Mouse (Mus musculus) cerebellum, postnatal 10 days (tissue): ENCODE measurements at regions not wholly inside any gene's neighbourhood (a gene's known extent, or its start where the extent isn't known, plus 50 kb on each side); places are given as distances from the start of the nearest gene placed in this dataset.

Experiments used
- DNase-seq, 2 experiments: peaks; one replicate each; pipeline ENCODE4 v3.0.0; 2021; ENCODE audit warnings: mixed read lengths in 2 of 2

DNA sequence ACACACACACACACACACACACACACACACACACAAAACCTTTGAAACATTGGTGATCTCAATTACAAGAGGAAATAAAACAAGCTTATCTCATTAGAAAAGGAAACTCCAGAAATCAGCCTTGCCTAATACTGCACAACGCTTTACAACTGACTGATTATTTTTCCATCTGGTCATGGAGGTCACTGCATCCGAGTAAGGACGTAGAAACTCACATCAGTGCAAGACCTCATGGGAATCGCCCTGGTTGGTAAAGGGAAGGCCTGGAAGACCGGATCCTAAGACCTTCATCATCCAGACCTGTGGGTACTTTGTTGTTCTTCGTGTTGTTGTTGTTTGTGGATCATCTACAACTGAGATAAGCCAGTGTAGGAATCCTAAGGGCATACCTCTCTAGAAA lies 77.8 kb upstream of the Sestd1 start:
- no peak for DNase-seq

DNA sequence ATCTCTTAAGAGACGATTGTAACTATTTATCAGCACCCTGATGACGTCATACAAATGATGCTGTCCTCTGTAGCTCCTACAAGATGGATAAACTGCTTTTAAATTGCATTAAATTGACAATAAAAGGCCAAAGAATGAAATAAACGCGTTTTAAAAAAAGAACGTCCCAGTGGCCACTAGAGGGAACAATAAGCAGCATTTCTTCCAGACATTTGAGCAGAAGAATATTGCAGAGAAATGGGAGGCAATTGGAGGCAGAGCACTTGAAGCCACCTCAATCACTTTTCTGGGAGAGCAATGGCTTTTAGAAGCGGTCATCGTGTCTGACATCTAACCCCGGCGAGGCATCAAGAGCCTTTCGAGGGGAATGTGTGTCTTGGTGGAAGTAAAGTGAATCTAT lies 76.4 kb upstream of the Sestd1 start:
- DNase-seq, result peak in 1 of 2 experiments; percentile 19

DNA sequence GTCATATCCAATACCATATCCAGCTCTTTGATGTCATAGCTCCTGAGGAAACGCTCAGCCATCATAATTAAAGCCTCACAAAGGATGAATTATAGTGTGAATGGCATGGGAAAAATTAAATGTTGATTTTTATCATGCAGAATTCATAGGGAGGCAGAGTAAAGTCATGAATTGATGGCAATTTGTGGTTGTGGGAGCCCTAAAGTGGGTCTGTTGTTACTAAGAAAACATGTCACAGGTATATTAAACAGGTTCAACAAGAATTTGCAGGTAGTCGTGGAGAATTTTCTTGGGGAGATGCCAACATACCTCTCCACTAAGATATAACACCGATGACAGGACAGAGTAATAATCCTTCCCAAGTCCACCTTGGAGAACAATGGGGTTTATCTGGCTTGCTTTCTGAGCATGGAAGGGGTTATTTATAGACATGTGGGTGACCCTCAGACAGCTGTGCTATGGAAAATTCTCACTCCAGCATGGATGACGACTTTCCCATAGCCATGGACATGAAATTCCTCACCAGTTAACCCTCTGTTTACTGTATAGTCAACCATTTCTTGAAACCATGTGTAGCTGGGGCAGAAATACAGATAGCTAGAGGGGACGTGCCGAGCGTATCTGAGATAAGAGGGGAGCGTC lies 71.7 kb upstream of the Sestd1 start:
- no peak for DNase-seq

DNA sequence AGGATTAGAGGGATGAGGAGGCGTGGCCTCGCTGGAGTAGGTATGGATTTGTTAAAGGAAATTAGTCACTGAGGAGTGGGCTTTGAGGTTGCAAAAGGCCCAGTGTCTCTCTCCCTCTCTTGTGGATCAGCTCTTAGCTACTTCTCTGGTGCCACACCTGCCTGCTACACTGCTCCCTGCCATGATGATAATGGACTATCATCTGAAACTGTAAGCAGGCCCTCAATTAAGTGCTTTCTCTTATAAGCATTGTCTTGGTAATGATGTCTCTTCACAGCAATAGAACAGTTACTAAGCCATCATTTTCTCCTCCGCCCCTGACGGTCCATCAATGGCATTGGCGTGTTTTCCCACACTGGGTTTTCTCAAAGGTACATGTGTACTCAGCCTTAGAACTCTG lies 66.6 kb upstream of the Sestd1 start:
- no peak for DNase-seq

DNA sequence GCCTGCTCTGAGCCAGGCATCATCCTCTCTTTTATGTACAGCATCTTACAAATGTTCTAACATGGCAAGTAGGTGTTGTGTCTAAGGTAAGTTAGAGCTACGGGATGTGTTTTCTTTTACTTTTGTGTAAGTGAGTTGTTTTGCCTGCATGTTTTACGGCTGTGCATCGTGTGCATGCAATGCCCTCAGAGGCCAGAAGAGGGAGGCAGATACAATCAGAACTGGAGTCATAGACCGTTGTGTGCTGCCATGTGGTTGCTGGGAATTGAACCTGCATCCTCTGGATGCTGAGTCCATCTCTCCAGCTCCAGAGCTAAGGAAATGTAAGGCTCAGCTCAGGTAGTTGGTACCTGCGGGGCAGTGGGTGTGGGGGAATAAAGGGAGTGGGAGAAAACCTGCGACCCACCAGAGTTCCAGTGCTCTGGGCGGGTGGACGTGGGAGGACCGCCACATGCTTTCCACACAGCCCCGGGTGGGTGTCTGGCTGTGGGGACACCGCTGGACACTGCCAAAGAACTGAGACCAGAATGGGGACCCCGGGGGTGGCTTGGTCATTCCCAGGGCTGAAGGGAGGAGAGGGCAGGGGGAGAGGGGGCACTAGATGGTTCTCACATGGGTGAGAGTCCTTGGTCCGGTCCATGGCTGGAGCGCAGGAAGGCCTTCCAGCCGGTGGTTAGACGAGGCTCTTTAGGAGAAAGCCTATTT lies 63.5 kb upstream of the Sestd1 start:
- DNase-seq, result peak; percentile 19 to 29

DNA sequence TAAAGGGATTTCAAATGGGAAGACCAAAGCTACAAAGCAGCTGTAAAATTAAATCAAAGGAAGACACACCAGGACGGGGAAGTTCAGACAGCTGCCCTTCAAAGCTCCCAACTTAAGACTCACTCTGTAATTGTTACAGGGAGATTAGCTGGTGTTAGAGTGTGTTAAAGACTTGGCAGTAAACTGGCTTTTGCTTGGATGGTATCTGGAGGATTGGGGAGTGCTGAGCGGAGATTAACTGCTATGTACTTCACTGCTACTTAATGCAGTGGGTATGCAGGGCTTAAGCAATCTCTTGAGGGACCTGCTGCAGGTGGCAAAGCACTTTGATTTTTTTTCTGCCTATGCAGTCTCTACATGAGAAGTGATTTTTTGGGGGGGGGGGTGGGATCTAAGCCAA lies 62.0 kb upstream of the Sestd1 start:
- DNase-seq, result no peak

DNA sequence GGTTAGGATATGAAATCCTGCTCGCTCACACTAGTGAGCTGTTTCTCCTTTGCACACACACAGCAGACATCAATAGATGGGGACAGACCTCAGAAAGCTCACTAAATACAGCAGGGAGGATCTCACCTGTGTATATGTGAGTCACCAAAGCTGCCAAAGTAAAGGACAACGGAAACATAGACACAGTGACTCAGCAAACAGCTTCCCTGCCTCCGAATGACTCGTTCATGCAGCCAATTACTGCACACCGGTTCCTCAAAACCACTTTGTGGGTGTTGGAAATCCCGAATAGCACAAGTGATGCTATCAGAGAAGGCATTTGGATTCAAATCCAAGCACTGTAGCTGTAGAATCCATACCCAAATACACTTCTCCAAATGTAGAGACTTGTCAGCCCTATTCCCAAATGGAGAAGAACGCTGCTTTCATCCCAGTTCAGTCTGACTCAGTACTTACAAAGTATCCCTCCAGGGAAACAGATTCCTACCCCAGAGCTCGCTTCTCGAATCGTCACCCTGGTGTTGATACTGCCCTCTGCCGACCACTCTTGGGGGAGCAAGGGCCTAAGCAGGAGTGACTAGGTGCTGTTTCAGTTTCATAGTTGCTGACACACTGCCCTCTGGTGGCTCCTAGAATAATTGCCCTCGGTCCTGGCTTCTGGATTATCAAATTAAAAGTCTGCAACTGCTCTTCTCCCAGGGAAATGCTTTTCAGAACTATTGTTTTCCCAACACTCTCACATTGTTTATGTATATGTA lies 61.4 kb upstream of the Sestd1 start:
- peak; percentile 97 to 98 for DNase-seq

DNA sequence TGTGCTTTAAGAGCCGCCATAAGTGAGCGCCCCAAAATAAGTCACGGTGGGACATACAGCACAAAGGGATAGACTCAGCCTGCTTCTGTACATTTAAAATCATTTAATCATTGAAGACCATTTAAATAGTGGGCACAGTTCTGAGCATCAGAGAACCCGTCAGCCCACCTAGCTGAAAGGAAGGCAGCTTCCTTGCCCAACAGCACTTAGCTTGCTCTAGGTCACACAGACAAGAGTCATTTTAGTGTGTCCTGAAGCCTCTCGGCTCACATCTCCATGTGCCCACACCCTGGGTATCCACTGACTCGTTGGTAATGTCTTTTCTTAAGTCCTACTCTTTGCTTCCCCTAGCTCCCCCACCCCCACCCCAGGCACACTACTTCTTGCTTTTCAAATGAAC lies 59.7 kb upstream of the Sestd1 start:
- no peak for DNase-seq

DNA sequence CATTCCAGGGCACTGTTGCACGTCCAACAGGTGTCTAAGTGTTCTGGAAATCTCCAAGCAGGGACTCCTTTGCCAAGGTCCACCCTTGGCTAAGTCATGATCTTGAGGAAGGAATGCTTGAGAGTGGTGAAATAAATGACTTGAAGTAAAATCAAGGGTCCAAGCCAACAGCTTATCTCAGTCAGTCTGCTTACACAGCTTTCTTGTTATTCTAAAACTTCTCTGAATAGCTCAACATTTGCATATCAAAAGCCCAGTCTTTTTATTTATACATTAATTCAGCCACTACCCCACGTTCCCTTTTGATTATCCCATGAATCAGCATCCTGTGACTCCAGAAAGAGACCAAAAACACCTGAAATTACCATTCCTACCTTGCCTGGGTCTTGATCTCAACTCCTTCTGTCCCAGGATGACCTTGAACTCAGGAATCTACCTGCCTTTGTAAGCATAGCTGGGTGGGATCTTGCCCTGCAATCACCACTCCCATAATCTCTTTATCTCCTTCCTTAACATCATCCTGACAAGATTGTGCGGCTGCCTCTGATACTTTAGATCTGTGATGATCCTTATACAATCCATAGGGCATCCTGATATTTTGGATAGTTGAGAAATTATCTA lies 57.5 kb upstream of the Sestd1 start:
- DNase-seq, result no peak

DNA sequence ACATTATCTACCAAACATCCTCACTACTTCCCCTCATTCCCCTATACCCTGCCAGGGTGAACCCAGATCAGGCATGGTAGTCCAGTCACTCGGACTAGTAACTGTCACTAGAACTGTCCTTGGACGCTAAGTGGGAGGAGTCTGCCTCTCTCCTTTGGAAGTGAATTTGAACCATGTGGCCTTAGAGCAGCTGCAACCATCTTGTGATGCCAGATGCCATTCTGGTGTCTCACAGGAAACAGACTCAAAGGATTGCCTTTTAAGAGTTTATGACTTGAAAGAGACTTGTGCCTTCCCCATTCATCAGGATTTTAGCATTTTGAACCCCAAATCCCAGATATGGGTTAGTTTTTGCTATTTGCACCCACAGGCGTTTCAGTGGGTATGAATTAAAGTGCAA lies 56.9 kb upstream of the Sestd1 start:
- DNase-seq, result no peak

DNA sequence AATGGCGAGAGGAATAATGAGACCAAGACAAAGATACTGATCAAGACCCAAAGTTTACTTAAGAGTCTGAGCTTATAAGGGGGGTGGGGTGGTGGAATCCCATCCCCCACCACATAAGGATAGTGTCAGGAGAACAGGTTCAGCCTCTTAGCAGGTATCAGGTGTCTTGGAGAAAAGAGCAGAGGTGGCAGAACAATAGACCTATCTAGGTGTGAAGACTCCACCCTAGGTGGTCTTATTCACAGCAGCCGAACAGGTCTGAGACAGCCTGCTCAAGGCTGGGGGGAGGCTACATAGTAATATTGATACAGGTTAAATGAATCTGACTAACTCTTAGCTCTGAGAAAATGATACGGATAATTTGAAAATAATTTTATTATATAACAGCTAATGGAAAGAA lies 56.4 kb upstream of the Sestd1 start:
- no peak for DNase-seq

DNA sequence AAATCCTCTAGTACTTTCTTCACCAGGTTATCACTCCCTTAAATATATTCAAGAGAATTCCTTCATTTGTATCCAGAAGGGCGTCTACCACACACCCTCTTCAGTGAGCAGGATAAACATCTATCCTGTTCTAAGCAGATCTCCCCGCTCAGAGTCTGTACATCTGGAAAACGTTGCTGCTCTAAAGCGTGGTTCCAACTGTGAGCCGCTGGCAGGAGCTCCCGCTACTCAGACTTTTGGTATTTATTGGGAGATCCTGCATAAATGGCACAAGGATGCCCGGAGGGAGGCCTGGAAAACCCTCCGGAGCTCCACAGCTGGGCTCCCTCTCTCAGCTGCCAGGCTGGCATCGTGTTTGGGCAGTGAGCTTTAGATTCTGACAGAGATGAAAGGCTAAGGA lies 54.3 kb upstream of the Sestd1 start:
- no peak for DNase-seq

DNA sequence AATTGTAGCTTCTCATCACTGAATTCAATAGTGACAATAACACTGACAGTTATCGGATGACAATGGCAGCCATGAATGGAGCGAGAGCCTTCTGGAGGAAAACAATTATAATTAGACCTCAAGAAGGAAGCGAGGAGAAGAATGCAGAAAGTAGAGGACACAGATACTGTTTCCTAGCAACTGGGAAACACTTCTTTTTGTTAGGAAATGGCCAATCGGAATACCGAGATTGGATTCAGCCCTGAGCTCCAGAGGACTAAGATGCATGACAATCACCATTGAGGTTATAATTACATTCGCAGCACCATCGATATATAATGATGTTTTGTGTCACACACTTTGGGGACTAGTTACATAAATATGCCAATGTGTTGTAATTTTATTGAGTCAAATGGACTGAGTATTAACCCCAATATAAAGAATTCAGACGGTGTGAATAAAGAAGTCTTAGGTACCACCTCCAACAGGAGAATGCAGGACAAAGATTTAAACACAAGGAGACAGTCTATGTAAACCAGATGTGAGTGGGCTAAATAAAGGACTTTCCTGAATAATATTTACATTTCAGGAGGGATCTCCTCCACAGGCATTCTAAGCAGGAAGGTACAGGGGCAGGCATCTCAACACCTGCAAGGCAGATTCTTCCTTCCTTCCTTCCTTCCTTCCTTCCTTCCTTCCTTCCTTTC lies 53.1 kb upstream of the Sestd1 start:
- no peak for DNase-seq
